Mouse (Mus musculus): Measurements from ENCODE around the gene Ubl5.

The Ubl5 gene

GRCm38 (mm10) chr9:20696107-20696712, 53.5 kb downstream of the Ubl5 start:
- DNase-seq (ENCODE audit: low spot score in 2 of 2): no peak

Measured in frontal cortex, postnatal 36 days (tissue).